Mouse (Mus musculus) testis, adult 2 months (tissue): ENCODE measurements around the gene Cacng6.

Source experiments
- CTCF ChIP-seq: fragments of 200-500 bp; IDR thresholded peaks from 2 replicates; pipeline ENCODE4 v1.5.1; 2012; ENCODE audit warnings: low read depth, mild to moderate bottlenecking, inconsistent platforms, low read length, moderate library complexity; ENCODE audit not compliant: control insufficient read depth, insufficient read depth, insufficient replicate concordance
- POLR2A ChIP-seq: fragments of 200-500 bp; IDR thresholded peaks from 2 replicates; pipeline ENCODE4 v1.6.1; 2012; ENCODE audit warnings: low read depth, mild to moderate bottlenecking, inconsistent platforms, low read length, moderate library complexity; ENCODE audit not compliant: control insufficient read depth

DNA sequence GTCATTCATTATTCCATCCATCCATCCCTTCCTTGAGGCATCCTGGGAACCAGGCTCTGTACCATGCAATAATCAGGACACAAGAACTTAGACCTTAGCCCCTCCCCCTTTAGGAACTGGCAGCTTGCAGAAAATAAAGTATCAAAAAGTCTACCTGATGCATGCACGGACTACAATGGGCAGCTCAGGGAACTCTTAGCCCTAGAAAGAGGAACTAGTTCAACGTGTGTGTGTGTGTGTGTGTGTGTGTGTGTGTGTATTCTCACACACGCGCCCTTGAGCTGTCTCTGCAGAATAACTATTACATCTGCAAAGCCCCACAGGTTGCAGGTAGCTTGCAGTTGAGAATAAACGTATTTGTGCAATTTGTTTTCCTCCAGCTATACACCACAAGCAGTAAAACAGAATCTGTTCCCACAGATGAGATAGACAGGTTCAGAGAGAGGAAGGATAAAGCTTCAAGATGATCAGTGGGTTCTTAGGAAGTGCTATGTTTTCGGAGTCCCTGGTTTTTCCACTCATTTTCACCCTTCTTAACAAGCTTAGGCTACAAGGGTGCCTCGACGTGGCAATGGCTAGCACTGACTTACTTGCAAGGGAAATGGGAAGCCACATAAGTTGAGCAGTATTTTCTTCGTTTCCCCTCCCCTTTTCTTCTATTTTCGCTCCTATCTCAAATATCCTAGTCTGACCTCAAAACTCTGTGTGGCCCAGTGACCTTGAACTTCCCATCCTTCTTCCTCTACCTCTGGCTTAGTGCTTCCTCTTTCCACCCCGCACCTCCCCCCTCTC lies 14.1 kb upstream of the Cacng6 start:
- TF ChIP-seq CTCF: no peak
- no peak for TF ChIP-seq POLR2A
